Mouse (Mus musculus): ENCODE measurements around the gene Evpl.

DNA sequence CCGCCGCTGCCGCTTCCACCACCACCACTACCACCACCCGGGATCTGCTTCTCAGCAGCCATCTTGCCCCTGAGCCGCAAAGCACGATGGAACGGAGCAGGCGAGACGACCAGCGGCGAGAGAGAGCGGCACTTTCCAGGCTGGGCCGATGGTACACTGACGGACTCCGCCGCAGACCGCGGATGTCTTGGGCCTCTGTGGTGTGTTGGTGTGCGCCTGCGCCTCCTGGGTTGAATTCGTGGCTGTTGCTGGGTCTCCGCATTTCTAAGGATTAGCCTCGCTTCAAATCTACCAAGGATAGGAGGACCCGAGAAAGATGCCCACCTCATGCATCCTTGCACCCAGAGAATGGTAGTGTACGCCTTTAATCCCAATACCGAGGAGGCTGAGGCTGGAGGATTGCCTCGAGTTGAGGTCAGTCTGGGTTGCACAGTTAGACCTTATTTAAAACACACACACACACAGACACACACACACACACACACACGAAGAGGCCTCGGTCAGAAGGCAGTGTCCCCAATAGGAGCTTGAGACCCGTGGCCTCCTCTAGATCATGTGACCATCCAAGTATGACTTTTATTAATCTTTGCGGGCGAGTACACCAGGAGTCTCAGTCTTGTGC lies 36.3 kb upstream of the Evpl start, which contains the start of gene Srp68:
- TF ChIP-seq POLR2A (IDR thresholded peaks at IDR 0.05; ENCODE audit: insufficient read depth, low read depth, low read length) (peak; percentile 58), CTCF (IDR thresholded peaks at IDR 0.05; ENCODE audit: insufficient read depth, low read depth, low read length) (no peak)

Data from olfactory bulb, adult 2 months (tissue).